Mouse (Mus musculus): ENCODE results near the gene Fam168a. TPM values are rescaled to one million over a fixed set of nuclear protein-coding genes. Genes with fewer than 3 reads are reported as not detected.

The Fam168a gene
- total and polyA plus RNA-seq, 3 experiments, result 3.1 to 19.2 TPM; not detected in 1

DNA sequence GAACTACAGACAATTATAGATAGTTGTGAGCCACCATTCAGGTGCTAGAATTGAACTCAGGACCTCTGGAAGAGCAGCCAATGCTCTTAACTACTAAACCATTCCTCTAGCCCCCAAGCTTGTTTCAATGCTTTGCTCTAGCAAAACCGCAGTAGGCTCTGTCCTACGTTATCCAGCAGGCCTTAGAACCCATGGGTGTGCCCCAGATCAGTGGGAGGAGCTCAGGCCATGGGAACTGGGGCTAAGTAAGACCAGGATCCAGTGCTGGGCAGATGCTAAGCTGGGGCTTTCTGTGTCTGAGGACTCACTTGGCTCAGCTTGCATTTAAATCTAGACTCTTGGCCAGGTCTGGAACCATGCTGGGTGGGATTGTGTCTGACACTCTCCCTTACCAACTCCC, 161.1 kb downstream of the Fam168a start:
- Histone ChIP-seq H3K27ac (ENCODE audit: control insufficient read depth, low read depth, low read length) (no peak overlapping the region), H3K27me3 (ENCODE audit: control insufficient read depth in 1 of 2, insufficient read depth in 2 of 2, low read length in 2 of 2) (no peaks in the 10 kb centered on the region), H3K4me3 (ENCODE audit: control insufficient read depth in 1 of 2, insufficient read depth in 1 of 2, low read depth in 2 of 2, low read length in 2 of 2) (no peak overlapping the region), H3K36me3 (ENCODE audit: control insufficient read depth in 1 of 2, insufficient read depth in 2 of 2, low read length in 2 of 2) (no peaks in the 10 kb centered on the region), H3K4me1 (ENCODE audit: control insufficient read depth in 1 of 2, insufficient read depth in 2 of 2, low read length in 2 of 2) (peaks cover 0 to 10% of the 10 kb centered on the region in 2 experiments; a peak in 2 of 4 replicates), H3K79me2 (ENCODE audit: control insufficient read depth, insufficient read depth, low read length, poor library complexity) (peaks cover 6% of the 10 kb centered on the region), H3K9me3 (replicated peaks; ENCODE audit: insufficient read depth, low read length) (no peaks in the 10 kb centered on the region), H3K9ac (ENCODE audit: control insufficient read depth, low read depth, low read length, poor library complexity, severe bottlenecking) (no peak overlapping the region)
- DNase-seq (ENCODE audit: low read depth, low spot score), result peak; percentile 51
- TF ChIP-seq CTCF (IDR thresholded peaks at IDR 0.05 in 2 of 3, conservative IDR thresholded peaks at IDR 0.05 in 1 of 3; ENCODE audit: control insufficient read depth in 1 of 3, insufficient read depth in 1 of 3, low read depth in 2 of 3, low read length in 3 of 3, poor library complexity in 1 of 3, severe bottlenecking in 1 of 3) (no peak), TBP (IDR thresholded peaks at IDR 0.05; ENCODE audit: low read depth, low read length) (0 out of 2 replicates have a peak, but pooled peaks have one; percentile 23)

DNA sequence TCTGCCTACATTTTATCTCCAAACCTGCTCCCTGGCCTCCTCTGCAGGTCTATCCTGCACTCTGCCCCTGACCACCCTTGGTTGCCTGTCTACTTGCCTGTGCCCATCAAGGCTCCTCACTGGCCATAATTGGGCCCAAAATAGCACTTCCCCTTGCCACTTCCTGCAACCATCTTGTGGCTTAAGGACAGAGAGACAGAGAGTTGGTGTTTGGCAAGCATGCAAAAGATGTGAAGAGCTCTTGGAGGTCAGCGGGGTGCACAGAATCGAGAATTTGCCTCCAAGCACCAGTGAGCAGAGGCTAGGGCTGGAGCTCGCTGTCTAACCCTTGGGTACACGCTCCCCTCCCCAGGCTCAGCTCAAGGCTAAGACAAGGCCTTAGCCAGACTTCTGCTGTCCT, 162.1 kb downstream of the Fam168a start:
- no peak overlapping the region for H3K9ac ChIP-seq (ENCODE audit: control insufficient read depth, low read depth, low read length, poor library complexity, severe bottlenecking)
- no peak for TF ChIP-seq CHD1 (IDR thresholded peaks at IDR 0.05; ENCODE audit: low read depth, low read length)
- TF ChIP-seq POLR2AphosphoS5 (IDR thresholded peaks at IDR 0.05; ENCODE audit: borderline replicate concordance, low read depth, low read length), result no peak
- TF ChIP-seq USF1 (IDR thresholded peaks at IDR 0.05; ENCODE audit: low read depth, low read length), result no peak
- TF ChIP-seq JUND (IDR thresholded peaks at IDR 0.05; ENCODE audit: low read depth, low read length), result no peak
- no peak for TF ChIP-seq TAL1 (IDR thresholded peaks at IDR 0.05; ENCODE audit: low read length)
- TF ChIP-seq TBP (IDR thresholded peaks at IDR 0.05; ENCODE audit: low read depth, low read length), result no peak
- no peak for TF ChIP-seq MAZ (IDR thresholded peaks at IDR 0.05; ENCODE audit: low read depth, low read length)
- no peak for TF ChIP-seq MAX (IDR thresholded peaks at IDR 0.05; ENCODE audit: low read length)
- no peak for TF ChIP-seq NRF1 (IDR thresholded peaks at IDR 0.05; ENCODE audit: insufficient read depth, low read depth, low read length, poor library complexity, severe bottlenecking)
- H3K36me3 ChIP-seq (ENCODE audit: control insufficient read depth in 1 of 2, insufficient read depth in 2 of 2, low read length in 2 of 2), result no peaks in the 10 kb centered on the region
- no peaks in the 10 kb centered on the region for H3K79me2 ChIP-seq (ENCODE audit: control insufficient read depth, insufficient read depth, low read length, poor library complexity)
- H3K27me3 ChIP-seq (ENCODE audit: control insufficient read depth in 1 of 2, insufficient read depth in 2 of 2, low read length in 2 of 2), result no peaks in the 10 kb centered on the region
- H3K9me3 ChIP-seq (replicated peaks; ENCODE audit: insufficient read depth, low read length), result no peaks in the 10 kb centered on the region
- no peak overlapping the region for H3K4me3 ChIP-seq (ENCODE audit: control insufficient read depth in 1 of 2, insufficient read depth in 1 of 2, low read depth in 2 of 2, low read length in 2 of 2)
- H3K27ac ChIP-seq (ENCODE audit: control insufficient read depth, low read depth, low read length), result no peak overlapping the region
- H3K4me1 ChIP-seq (ENCODE audit: control insufficient read depth in 1 of 2, insufficient read depth in 2 of 2, low read length in 2 of 2), result peaks cover 0 to 10% of the 10 kb centered on the region in 2 experiments; a peak in 2 of 4 replicates
- no peak for DNase-seq (ENCODE audit: low read depth, low spot score)

DNA sequence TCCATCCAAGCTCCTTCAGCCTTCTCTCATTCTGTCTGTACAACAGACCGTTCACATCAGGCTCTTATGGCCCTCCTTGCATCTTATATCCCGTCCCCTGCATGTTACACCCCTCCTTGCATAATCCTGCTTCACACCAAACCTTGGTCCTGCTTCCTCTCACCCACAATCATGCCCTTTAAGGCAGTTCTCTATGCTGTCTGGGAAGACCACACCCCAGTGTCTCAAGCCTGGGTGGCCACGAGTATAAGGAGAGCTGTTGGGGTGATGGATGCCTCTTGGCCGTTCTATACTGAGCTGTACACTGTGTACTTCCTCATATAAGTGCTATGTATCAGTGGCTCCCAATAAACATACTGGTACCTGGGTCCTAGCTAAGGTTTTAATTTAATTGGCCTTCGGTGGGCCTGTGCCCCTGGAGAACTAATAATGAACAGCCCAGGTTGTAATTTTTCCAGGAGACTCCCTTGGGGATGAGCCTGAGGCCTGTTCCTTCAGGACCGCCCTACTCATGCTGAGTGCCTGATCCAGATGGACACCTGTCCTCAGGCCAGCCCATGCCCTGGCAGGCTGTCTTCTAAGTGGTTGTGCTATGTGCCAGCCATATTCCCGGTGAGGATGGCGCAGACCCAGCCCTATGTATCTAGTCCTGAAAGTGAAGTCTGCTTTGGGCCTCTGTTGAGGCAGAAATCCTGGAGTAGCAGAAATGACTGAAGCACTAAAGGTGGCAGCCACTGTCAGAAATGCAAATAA, 163.6 kb downstream of the Fam168a start:
- TF ChIP-seq UBTF (IDR thresholded peaks at IDR 0.05; ENCODE audit: borderline replicate concordance, insufficient read depth, low read depth, low read length), result no peak
- no peak for TF ChIP-seq SMC3 (IDR thresholded peaks at IDR 0.05; ENCODE audit: low read depth, low read length)
- TF ChIP-seq TBP (IDR thresholded peaks at IDR 0.05; ENCODE audit: low read depth, low read length), result no peak
- TF ChIP-seq ETS1 (IDR thresholded peaks at IDR 0.05; ENCODE audit: low read depth, low read length), result no peak
- TF ChIP-seq POLR2A (IDR thresholded peaks at IDR 0.05; ENCODE audit: control insufficient read depth in 1 of 2, insufficient read depth in 1 of 2, low read depth in 1 of 2, low read length in 2 of 2, poor library complexity in 1 of 2), result no peak
- no peak for TF ChIP-seq HCFC1 (IDR thresholded peaks at IDR 0.05; ENCODE audit: low read depth, low read length)
- TF ChIP-seq MYC (IDR thresholded peaks at IDR 0.05; ENCODE audit: low read depth, low read length), result no peak
- no peak for TF ChIP-seq SIN3A (IDR thresholded peaks at IDR 0.05; ENCODE audit: low read length)
- no peak for TF ChIP-seq POLR2AphosphoS5 (IDR thresholded peaks at IDR 0.05; ENCODE audit: borderline replicate concordance, low read depth, low read length)
- no peak for TF ChIP-seq BHLHE40 (IDR thresholded peaks at IDR 0.05; ENCODE audit: borderline replicate concordance, low read depth, low read length)
- no peak for TF ChIP-seq ZC3H11A (IDR thresholded peaks at IDR 0.05; ENCODE audit: low read depth, low read length)
- TF ChIP-seq RCOR1 (IDR thresholded peaks at IDR 0.05; ENCODE audit: low read depth, low read length), result no peak
- TF ChIP-seq MEF2A (IDR thresholded peaks at IDR 0.05; ENCODE audit: extremely low read depth, insufficient replicate concordance, low read depth, low read length, poor library complexity, severe bottlenecking), result no peak
- no peak for TF ChIP-seq E2F4 (IDR thresholded peaks at IDR 0.05; ENCODE audit: borderline replicate concordance, low read depth, low read length)
- no peak for TF ChIP-seq MAZ (IDR thresholded peaks at IDR 0.05; ENCODE audit: low read depth, low read length)
- TF ChIP-seq MYB (IDR thresholded peaks at IDR 0.05; ENCODE audit: low read depth, low read length), result no peak
- H3K4me3 ChIP-seq (ENCODE audit: control insufficient read depth in 1 of 2, insufficient read depth in 1 of 2, low read depth in 2 of 2, low read length in 2 of 2), result no peak overlapping the region
- no peak overlapping the region for H3K27ac ChIP-seq (ENCODE audit: control insufficient read depth, low read depth, low read length)
- DNase-seq (ENCODE audit: low read depth, low spot score), result no peak
- H3K36me3 ChIP-seq (ENCODE audit: control insufficient read depth in 1 of 2, insufficient read depth in 2 of 2, low read length in 2 of 2), result no peaks in the 10 kb centered on the region
- H3K4me1 ChIP-seq (ENCODE audit: control insufficient read depth in 1 of 2, insufficient read depth in 2 of 2, low read length in 2 of 2), result peaks cover 0 to 10% of the 10 kb centered on the region in 2 experiments; a peak in 2 of 4 replicates
- H3K79me2 ChIP-seq (ENCODE audit: control insufficient read depth, insufficient read depth, low read length, poor library complexity), result no peaks in the 10 kb centered on the region
- no peak overlapping the region for H3K9ac ChIP-seq (ENCODE audit: control insufficient read depth, low read depth, low read length, poor library complexity, severe bottlenecking)
- H3K9me3 ChIP-seq (replicated peaks; ENCODE audit: insufficient read depth, low read length), result no peaks in the 10 kb centered on the region
- no peaks in the 10 kb centered on the region for H3K27me3 ChIP-seq (ENCODE audit: control insufficient read depth in 1 of 2, insufficient read depth in 2 of 2, low read length in 2 of 2)
